Mouse (Mus musculus): ENCODE measurements at regions not wholly inside any gene's neighbourhood (a gene's known extent, or its start where the extent isn't known, plus 50 kb on each side); places are given as distances from the start of the nearest gene placed in this dataset.

GRCm38 (mm10) chr9:79140970-79141369 is 525.6 kb downstream of the Cd109 start:
- TF ChIP-seq CTCF (IDR thresholded peaks at IDR 0.05; ENCODE audit: borderline replicate concordance, extremely low read depth, insufficient read depth, insufficient read length), result no peak
- TF ChIP-seq POLR2A (IDR thresholded peaks at IDR 0.05; ENCODE audit: borderline replicate concordance, extremely low read depth, insufficient read depth, insufficient read length, poor library complexity, severe bottlenecking), result no peak

Data from brain, embryonic 14.5 days (tissue).